Mouse (Mus musculus): ENCODE results near the gene Gm281. TPM values are rescaled to one million over a fixed set of nuclear protein-coding genes. Genes with fewer than 3 reads are reported as not detected.

Gene Gm281
- total RNA-seq, 1 experiment from 2014 or later = not detected

DNA sequence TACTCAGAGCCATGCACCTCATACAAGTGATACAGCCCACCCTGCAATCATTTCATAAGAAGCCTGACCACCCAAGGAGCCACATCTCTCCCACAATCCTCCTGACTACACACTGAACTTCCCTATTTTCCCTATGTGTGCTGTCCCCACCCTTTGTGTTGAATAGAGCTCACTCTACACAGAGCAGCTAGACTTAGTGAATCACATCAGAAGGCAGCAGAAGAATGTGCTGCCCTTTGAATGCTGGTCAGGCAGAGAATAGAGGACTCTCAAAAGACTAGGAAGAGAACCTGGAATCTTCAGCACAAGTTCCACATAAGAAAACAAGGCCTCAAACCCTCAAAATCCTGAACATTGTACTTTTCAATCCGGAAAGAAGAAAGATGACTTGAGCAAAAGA, 7.8 kb downstream of the Gm281 start:
- ATAC-seq (replicated peaks in 1 of 2; ENCODE audit: insufficient read depth in 1 of 2, low FRiP score in 2 of 2, low TSS enrichment in 1 of 2, low read depth in 1 of 2, poor library complexity in 2 of 2, severe bottlenecking in 2 of 2) = no peak

DNA sequence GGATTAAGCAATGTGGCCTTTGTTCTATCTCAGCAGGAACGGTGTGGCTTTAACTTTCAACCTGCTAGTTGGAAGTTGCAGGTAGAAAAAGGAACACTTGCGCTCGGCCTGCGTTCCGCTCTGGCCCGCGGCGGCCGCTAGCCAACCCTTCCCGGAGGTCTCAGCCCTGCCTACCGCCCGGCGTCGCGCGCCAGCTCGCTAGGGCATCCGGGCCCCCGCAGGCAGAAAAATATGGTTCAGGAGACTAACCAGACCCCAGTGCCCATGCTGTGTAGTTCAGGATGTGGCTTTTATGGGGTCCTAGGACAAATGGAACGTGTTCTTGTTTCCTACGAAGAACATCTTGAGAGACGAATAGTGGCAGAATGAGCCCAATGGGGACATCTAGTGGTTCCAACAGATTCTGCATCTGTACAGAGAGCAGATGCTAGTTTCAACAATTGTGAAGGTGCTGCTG, 12.6 kb downstream of the Gm281 start:
- peak; percentile 85 to 92 for ATAC-seq (replicated peaks in 1 of 2; ENCODE audit: insufficient read depth in 1 of 2, low FRiP score in 2 of 2, low TSS enrichment in 1 of 2, low read depth in 1 of 2, poor library complexity in 2 of 2, severe bottlenecking in 2 of 2)

DNA sequence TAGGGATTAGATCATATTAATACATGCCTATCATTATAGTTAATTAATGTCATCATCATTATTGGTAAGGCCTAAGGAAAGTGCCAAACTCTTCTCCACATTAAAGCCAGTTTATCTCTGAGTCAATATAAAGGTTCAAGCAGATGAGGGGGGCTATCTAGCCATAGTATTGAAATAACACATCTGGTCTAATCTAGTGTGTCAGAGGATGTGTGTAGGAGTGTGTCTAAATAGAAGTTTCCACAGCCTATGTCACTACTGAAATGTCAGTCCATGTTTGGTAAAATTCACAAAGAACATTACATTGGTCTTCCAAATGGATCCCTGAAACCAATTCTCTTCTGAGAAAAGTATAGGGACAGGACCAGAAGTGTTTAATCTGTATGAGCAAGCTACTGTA, 19.1 kb downstream of the Gm281 start:
- ATAC-seq (replicated peaks in 1 of 2; ENCODE audit: insufficient read depth in 1 of 2, low FRiP score in 2 of 2, low TSS enrichment in 1 of 2, low read depth in 1 of 2, poor library complexity in 2 of 2, severe bottlenecking in 2 of 2) = no peak

DNA sequence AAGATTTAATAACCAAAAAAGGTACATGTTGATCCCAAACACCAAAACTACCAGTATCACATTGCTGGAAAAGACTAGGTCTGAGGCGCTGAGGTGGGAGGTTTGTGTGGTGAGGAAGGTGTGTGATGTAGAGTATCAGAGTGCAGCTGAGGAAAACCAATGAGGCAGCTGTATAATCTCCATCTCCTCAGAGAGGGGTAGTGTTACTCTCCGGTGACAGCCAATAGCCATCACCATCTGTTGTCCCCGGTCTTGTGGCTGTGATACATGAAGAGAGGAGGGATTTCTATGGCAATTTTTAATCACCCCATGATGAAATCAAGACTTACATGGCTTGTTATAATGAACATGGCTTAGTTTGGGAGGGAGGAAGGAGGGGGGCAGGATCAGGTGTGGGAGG, 20.5 kb downstream of the Gm281 start:
- no peak for ATAC-seq (replicated peaks in 1 of 2; ENCODE audit: insufficient read depth in 1 of 2, low FRiP score in 2 of 2, low TSS enrichment in 1 of 2, low read depth in 1 of 2, poor library complexity in 2 of 2, severe bottlenecking in 2 of 2)

DNA sequence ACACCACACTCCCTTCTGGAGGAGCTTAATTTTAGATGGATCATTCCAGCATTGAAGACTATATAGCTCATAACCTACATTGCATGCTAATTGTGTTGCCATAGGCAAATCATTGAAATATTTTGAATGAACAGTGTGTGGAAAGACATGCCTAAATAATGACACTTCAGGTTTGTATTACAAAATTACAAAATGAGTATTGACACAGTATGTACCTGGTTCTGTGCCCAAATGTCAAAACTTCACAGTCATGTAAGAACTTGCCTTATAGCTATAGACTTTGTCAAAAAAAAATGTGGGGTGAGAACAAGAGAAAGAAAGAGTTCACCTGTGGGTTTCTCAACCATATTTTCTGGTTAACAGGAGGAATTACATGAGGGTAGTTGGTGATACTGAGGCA, 52.9 kb downstream of the Gm281 start:
- no peak for ATAC-seq (replicated peaks in 1 of 2; ENCODE audit: insufficient read depth in 1 of 2, low FRiP score in 2 of 2, low TSS enrichment in 1 of 2, low read depth in 1 of 2, poor library complexity in 2 of 2, severe bottlenecking in 2 of 2)

DNA sequence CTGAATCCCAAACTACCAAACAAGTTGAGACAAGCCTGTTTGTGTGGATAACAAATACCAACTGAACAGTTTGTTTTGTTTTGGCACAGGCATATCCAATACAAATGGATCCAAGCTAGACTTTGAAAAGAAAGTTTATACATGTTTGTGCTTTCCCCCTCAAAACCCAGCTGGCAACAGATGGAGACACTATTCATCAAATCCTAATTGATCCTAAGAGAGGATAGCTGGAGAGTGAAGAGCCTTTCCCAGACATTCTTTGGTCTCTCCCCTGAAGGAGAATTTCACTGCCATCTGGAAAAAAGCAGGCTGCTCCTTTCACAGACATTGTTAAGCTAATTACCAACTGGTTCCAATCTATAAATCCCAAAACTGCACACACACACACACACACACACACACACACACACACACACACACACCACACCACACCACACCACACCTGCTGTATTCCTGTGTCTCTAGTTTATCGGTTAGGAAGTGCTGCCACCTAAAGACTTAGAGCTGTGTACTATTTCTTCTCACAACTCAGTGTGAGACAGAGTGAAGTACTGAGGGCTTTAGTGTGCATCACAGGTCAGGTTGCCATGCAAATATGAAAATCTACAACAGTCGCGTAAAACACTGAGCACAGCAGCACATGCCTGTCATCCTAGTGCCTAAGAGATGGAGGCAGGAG, 101.3 kb downstream of the Gm281 start:
- ATAC-seq (replicated peaks in 1 of 2; ENCODE audit: insufficient read depth in 1 of 2, low FRiP score in 2 of 2, low TSS enrichment in 1 of 2, low read depth in 1 of 2, poor library complexity in 2 of 2, severe bottlenecking in 2 of 2) = no peak

DNA sequence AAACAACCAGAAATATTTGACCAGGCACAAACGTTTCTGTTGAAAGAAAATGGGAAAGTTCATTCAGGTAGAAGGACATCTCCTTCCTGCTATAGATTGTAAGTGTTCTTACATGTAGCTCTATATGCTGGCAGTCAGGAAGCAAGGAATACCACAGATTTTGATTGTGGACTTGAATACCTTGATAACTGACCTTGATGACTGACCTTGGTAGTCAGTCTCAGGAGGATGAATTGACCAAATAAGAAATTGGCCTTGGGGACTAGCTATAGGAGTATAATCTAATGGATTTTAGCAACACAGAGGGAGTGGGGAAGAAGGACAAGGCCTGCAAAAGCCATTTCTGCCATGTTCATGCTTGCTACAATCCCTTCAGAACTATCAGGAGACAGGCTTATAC, 123.8 kb downstream of the Gm281 start:
- ATAC-seq (replicated peaks in 1 of 2; ENCODE audit: insufficient read depth in 1 of 2, low FRiP score in 2 of 2, low TSS enrichment in 1 of 2, low read depth in 1 of 2, poor library complexity in 2 of 2, severe bottlenecking in 2 of 2) = no peak

DNA sequence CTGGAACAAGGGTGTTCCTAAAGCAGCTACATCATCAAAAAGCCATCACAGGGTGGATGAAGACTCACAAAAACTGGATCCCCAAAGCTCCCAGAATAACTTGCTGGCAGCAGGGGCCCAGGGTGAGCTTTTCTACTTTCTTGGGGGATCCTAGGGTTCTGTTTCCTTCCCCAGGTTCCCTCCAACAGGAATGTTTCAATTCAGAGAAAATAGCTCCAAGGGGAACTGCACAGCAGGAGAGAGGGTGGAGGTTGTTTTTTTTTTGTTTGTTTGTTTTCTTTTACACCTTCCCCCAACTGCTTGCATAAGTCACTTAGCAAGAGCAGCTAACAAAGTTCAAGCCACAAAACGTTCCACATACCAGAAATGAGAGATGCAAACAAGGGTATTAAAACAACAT, 124.3 kb downstream of the Gm281 start:
- no peak for ATAC-seq (replicated peaks in 1 of 2; ENCODE audit: insufficient read depth in 1 of 2, low FRiP score in 2 of 2, low TSS enrichment in 1 of 2, low read depth in 1 of 2, poor library complexity in 2 of 2, severe bottlenecking in 2 of 2)

DNA sequence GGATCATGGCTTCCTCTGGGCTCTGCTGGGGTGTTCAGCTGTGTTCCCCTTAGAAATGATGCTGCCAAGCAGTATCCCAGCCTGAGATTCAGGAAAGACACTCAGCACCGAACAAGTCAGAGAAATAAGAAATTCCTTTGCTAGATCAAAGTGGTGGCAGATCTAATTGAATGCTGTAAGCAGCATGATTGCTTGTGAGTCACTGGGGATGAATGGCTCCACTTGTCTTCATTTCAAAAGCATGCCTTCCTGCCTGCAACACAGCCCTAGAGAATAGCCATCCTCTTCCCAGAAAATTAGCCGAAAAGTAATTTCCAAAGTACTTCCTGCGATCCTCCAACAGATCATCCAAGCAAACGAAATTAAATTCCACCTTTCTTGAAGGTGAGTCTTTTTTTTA, 131.3 kb downstream of the Gm281 start:
- ATAC-seq (replicated peaks in 1 of 2; ENCODE audit: insufficient read depth in 1 of 2, low FRiP score in 2 of 2, low TSS enrichment in 1 of 2, low read depth in 1 of 2, poor library complexity in 2 of 2, severe bottlenecking in 2 of 2) = no peak

DNA sequence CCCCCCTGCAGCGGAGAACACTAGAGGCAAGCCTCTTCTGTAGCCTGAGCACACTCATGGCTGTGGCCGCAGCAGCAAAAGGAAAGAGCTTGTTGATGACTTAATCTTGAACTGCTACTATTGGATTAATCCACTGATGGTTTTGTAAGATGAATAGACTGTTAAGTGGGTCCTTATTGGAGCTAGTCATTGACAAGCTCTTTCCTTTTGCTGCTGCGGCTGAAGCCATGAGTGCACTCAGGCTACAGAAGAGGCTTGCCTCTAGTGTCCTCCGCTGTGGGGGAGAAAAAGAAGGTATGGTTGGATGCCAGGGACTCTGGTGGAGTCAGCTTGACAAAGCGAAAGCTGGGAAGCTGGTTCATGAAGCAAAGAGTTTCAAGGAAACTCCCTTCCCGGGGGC, 135.9 kb downstream of the Gm281 start:
- ATAC-seq (replicated peaks in 1 of 2; ENCODE audit: insufficient read depth in 1 of 2, low FRiP score in 2 of 2, low TSS enrichment in 1 of 2, low read depth in 1 of 2, poor library complexity in 2 of 2, severe bottlenecking in 2 of 2) = no peak

DNA sequence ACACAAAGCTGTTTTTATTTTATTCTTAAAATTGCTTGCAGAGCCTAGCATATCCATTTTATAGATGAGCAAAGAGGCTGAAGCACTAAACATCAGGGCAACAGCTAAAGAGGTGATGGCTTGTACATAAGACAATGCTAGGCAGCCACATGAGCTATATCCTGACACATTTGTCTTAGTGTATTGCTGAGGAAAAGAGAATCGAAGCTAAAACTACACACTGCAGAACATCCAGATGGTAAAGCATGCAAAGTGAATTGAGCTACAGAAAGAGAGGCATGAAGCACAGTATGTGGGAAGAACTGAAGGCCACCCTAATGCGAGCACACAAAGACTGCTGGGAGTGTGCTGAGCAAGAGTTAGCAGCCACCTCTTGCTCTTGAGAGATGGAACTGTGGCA, 143.1 kb downstream of the Gm281 start:
- ATAC-seq (replicated peaks in 1 of 2; ENCODE audit: insufficient read depth in 1 of 2, low FRiP score in 2 of 2, low TSS enrichment in 1 of 2, low read depth in 1 of 2, poor library complexity in 2 of 2, severe bottlenecking in 2 of 2) = no peak

DNA sequence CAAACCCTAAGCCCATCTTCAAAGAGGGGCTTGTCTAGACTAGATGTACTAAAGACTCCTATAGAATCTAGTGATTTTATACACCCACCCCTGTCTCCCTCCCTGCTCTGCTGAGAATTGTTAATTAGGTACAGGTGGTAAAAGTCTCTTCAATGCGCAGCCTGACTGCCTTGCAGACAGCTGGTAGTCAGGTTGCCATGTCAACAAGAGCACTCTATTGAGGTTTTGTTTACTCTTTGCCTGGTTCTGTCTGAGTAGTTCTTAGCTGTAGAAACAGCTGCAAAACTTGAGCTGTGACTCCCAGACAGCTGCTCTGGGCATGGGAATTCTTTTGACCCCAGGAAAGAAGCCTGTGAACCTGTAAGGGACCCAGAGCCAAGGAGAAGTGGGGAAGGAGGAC, 143.6 kb downstream of the Gm281 start:
- no peak for ATAC-seq (replicated peaks in 1 of 2; ENCODE audit: insufficient read depth in 1 of 2, low FRiP score in 2 of 2, low TSS enrichment in 1 of 2, low read depth in 1 of 2, poor library complexity in 2 of 2, severe bottlenecking in 2 of 2)

Other genes with a start within 250 kb of the Gm281 start
- gene Sntn, start 243.6 kb downstream of the Gm281 start, total RNA-seq (2017) = not detected in 2 replicates
- gene Atxn7, start 47.0 kb upstream of the Gm281 start, total RNA-seq (2017) = 25.4 and 33.5 TPM in 2 replicates
- gene Thoc7, start 47.4 kb upstream of the Gm281 start, total RNA-seq (2017) = 216 and 342 TPM in 2 replicates
- gene Psmd6, start 206.5 kb upstream of the Gm281 start, total RNA-seq (2017) = 176 and 229 TPM in 2 replicates